Mouse (Mus musculus) thymus, postnatal 4 days (tissue): ENCODE results near the gene Lta.

Experiments
- DNase-seq: peaks from one replicate; pipeline ENCODE4 v3.0.0; 2021

The Lta gene

GRCm38 (mm10) chr17:35239700-35240099 lies 34.5 kb upstream of the Lta start:
- DNase-seq: no peak

- no peak for DNase-seq
Observed at GRCm38 (mm10) chr17:35237504-35237903, 32.4 kb upstream of the Lta start.

- peak; percentile 24 for DNase-seq
Observed at GRCm38 (mm10) chr17:35236996-35237395, 31.8 kb upstream of the Lta start.

GRCm38 (mm10) chr17:35236390-35236746 lies 31.2 kb upstream of the Lta start:
- DNase-seq: peak; percentile 100

- DNase-seq: peak; percentile 84
Observed at GRCm38 (mm10) chr17:35235614-35236389, 30.7 kb upstream of the Lta start, which contains the start of gene Nfkbil1. Gene Nfkbil1 (minus strand): TSS chr17:35235792.

GRCm38 (mm10) chr17:35234903-35235302 lies 29.8 kb upstream of the Lta start:
- DNase-seq: peak; percentile 66

GRCm38 (mm10) chr17:35234090-35234489 lies 28.9 kb upstream of the Lta start:
- DNase-seq: peak; percentile 18

GRCm38 (mm10) chr17:35233114-35233980 lies 28.2 kb upstream of the Lta start, which contains the start of gene Atp6v1g2:
Gene Atp6v1g2 (plus strand): TSS chr17:35233660.
- peak; percentile 41 for DNase-seq

- peak; percentile 57 for DNase-seq
Observed at GRCm38 (mm10) chr17:35232659-35233058, 27.5 kb upstream of the Lta start.

GRCm38 (mm10) chr17:35232043-35232442 lies 26.9 kb upstream of the Lta start:
- DNase-seq: peak; percentile 94

- DNase-seq: peak; percentile 16
Observed at GRCm38 (mm10) chr17:35231022-35231421, 25.9 kb upstream of the Lta start.

- DNase-seq: peak; percentile 56
Observed at GRCm38 (mm10) chr17:35226561-35227046, 21.5 kb upstream of the Lta start.

GRCm38 (mm10) chr17:35225456-35225855 lies 20.3 kb upstream of the Lta start:
- no peak for DNase-seq

GRCm38 (mm10) chr17:35224641-35225040 lies 19.5 kb upstream of the Lta start:
- peak; percentile 20 for DNase-seq

GRCm38 (mm10) chr17:35222299-35222698 lies 17.1 kb upstream of the Lta start:
- DNase-seq: peak; percentile 75

GRCm38 (mm10) chr17:35220156-35220952 lies 15.2 kb upstream of the Lta start, which contains the start of gene Gm16181:
Gene Gm16181 (plus strand): TSS chr17:35220834.
- peak; percentile 38 for DNase-seq

- peak; percentile 75 for DNase-seq
Observed at GRCm38 (mm10) chr17:35219601-35220041, 14.5 kb upstream of the Lta start.

- DNase-seq: peak; percentile 58
Observed at GRCm38 (mm10) chr17:35218516-35219193, 13.5 kb upstream of the Lta start.

GRCm38 (mm10) chr17:35213071-35213470 lies 7.9 kb upstream of the Lta start:
- DNase-seq: no peak

GRCm38 (mm10) chr17:35210593-35210992 lies 5.4 kb upstream of the Lta start:
- DNase-seq: no peak

GRCm38 (mm10) chr17:35209785-35210535 lies 4.8 kb upstream of the Lta start:
- DNase-seq: peak; percentile 48
